Mouse (Mus musculus) CD8-positive naive resting alpha-beta T cell, adult 2 months (primary cell): ENCODE data around the gene Tmem53.

ENCODE experiments used
- DNase-seq, 2 experiments: peaks; one replicate each; pipeline ENCODE4 v3.0.0; 2022; ENCODE audit warnings: low read depth in 2 of 2, low spot score in 2 of 2

Tmem53 gene

DNA sequence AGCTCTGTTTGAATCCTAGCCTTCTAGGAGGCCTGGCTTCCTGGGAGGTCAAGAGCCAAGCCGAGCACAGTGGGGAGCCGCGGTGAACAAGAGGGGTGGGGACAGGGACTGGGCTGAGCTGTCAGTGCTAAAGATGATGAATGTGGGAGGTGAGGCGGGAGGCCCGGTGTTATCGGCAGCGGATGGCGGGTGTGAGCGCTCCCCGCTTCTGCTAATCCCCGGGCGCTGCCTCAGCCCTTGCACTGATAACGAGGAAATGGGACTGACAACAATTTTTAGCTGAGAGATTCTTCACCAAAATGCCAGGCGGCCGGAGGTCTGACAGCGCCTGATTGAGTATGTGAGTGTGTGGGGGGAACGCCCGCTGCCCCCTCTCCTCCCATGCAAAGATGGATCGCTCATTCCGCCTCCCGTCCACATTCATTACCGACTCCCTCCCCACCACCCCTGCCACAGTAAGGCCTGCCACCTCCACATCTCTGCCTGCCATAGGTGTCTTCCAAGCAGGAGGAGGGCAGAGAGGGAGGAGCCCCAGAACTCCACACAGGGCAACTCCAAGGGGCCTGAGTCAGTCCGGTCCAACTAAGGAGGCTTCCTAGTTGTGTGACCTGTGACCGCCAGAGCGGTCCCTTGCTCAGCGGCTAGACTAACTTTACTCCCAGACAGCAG is 60.8 kb downstream of the Tmem53 start:
- DNase-seq, result no peak

DNA sequence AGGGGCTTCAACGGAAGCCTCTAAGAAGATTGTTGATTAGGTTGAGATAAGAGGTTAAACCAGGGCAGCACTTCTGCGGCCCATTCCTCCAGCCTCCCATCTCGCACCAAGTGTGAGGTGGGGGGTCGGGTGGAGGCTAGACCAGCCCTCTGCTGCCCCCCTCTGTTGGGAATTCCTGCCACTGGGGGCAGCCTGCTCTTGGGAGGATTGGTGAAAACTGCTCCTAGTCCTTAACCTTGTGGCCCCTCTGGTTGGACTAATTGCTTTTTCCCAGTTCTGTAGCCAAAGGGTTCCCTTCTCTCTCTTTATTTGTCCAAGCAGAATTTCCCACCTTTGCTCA is 61.3 kb downstream of the Tmem53 start:
- DNase-seq, result no peak

- no peak for DNase-seq
These were observed 63.2 kb downstream of the Tmem53 start for GRCm38 (mm10) chr4:117314849-117315500.

GRCm38 (mm10) chr4:117316800-117317199 is 65.0 kb downstream of the Tmem53 start:
- DNase-seq, result no peak

GRCm38 (mm10) chr4:117317701-117318190 is 66.0 kb downstream of the Tmem53 start:
- no peak for DNase-seq
